Mouse (Mus musculus) liver, embryonic 14.5 days (tissue): ENCODE measurements at regions not wholly inside any gene's neighbourhood (a gene's known extent, or its start where the extent isn't known, plus 50 kb on each side); places are given as distances from the start of the nearest gene placed in this dataset.

ENCODE experiments used
- ATAC-seq: fragments of 200-750 bp; cut with Nextera tagmentation; 2 replicates; pipeline ENCODE4 v1.8.0; 2017; ENCODE audit warnings: moderate number of reproducible peaks, mild to moderate bottlenecking, moderate library complexity; ENCODE audit not compliant: insufficient read depth
- DNase-seq, 3 experiments: peaks; one replicate each; pipeline ENCODE4 v3.0.0-alpha.2; 2012 to 2013; ENCODE audit warnings: low read depth in 3 of 3, low spot score in 3 of 3
- H3K27ac ChIP-seq: fragments of 300-500 bp; sonication (generic); 2 replicates; pipeline ENCODE4 v1.5.1; 2014; ENCODE audit warnings: moderate library complexity, mild to moderate bottlenecking, control low read depth, inconsistent platforms
- H3K27me3 ChIP-seq: fragments of 300-500 bp; sonication (generic); 2 replicates; pipeline ENCODE4 v1.6.1; 2014; ENCODE audit warnings: mild to moderate bottlenecking, low read length, moderate library complexity; ENCODE audit not compliant: control insufficient read depth, insufficient read depth
- H3K36me3 ChIP-seq: fragments of 300-500 bp; sonication (generic); replicated peaks from 2 replicates; pipeline ENCODE4 v1.6.1; 2014; ENCODE audit warnings: low read depth; ENCODE audit not compliant: control insufficient read depth, insufficient read depth
- H3K4me1 ChIP-seq, 2 experiments: fragments of 200-500 bp in 1 of 2; fragments of 300-500 bp in 1 of 2; sonication (generic) in 1 of 2; replicated peaks; 2 replicates each; pipeline ENCODE4 v1.6.1; 2012 to 2014; ENCODE audit warnings: antibody characterized with exemption in 1 of 2, inconsistent platforms in 1 of 2, low read length in 1 of 2; ENCODE audit not compliant: control insufficient read depth in 2 of 2, insufficient read depth in 2 of 2
- H3K4me2 ChIP-seq: fragments of 300-500 bp; sonication (generic); 2 replicates; pipeline ENCODE4 v1.6.1; 2014; ENCODE audit warnings: low read depth, mild to moderate bottlenecking, control low read depth, moderate library complexity
- H3K4me3 ChIP-seq, 2 experiments: fragments of 200-500 bp in 1 of 2; fragments of 300-500 bp in 1 of 2; sonication (generic) in 1 of 2; 2 replicates each; pipeline ENCODE4 v1.5.1; 2012 to 2014; ENCODE audit warnings: low read depth in 2 of 2, low read length in 2 of 2, mild to moderate bottlenecking in 2 of 2, control low read depth in 1 of 2, inconsistent platforms in 1 of 2, moderate library complexity in 1 of 2; ENCODE audit not compliant: insufficient read depth in 1 of 2
- H3K9ac ChIP-seq: fragments of 300-500 bp; sonication (generic); replicated peaks from 2 replicates; pipeline ENCODE4 v1.6.1; 2014; ENCODE audit warnings: mild to moderate bottlenecking, control low read depth, moderate library complexity
- H3K9me3 ChIP-seq: fragments of 300-500 bp; sonication (generic); 2 replicates; pipeline ENCODE4 v1.6.1; 2016; ENCODE audit warnings: low read length, mixed read lengths; ENCODE audit not compliant: control insufficient read depth
- CTCF ChIP-seq: IDR thresholded peaks from 2 replicates; pipeline ENCODE4 v1.5.1; 2016; ENCODE audit warnings: antibody characterized with exemption, low read depth, control low read depth
- EP300 ChIP-seq: IDR thresholded peaks from 2 replicates; pipeline ENCODE4 v1.6.1; 2016; ENCODE audit warnings: antibody characterized with exemption, low read depth
- WGBS: fragments of 180-500 bp; shearing (Covaris S2); extraction: QIAGEN DNeasy Blood & Tissue Kit; methylation state at CpG from one replicate; pipeline ENCODE4 v1.1.7; 2014; ENCODE audit not compliant: insufficient replicate concordance; 5-methylcytosine and 5-hydroxymethylcytosine counted together

DNA sequence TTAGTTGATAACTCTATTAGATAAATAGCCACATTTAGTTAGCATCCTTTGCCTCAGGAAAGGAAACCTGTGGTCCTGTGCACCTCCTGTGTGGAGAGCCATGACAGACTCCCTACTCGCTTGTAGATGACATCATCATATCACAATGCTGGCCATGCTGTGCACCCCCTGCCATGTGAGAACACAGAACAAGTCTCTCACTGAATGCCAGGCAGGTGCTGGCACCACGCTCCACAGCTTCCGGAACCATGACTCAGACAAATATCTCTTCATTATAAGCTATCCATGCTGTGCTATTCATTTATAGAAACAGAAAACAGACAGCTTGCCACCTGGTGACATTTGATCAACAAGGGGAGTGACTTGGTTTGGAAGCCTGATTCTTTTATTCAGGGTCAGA is 349.1 kb upstream of the Tmc3 start:
- H3K36me3 ChIP-seq, result no peaks in the 10 kb centered on the region
- no peaks in the 10 kb centered on the region for H3K4me1 ChIP-seq
- TF ChIP-seq EP300 (no peak), CTCF (no peak)
- 73% methylated on average over 3 of the region's 3 CpGs for WGBS
- H3K27me3 ChIP-seq, result no peaks in the 10 kb centered on the region
- no peak overlapping the region for H3K9ac ChIP-seq
- H3K4me2 ChIP-seq, result no peak overlapping the region
- ATAC-seq, result no peak
- no peak for DNase-seq
- H3K4me3 ChIP-seq, result no peak overlapping the region
- H3K27ac ChIP-seq, result no peak overlapping the region
- no peaks in the 10 kb centered on the region for H3K9me3 ChIP-seq

DNA sequence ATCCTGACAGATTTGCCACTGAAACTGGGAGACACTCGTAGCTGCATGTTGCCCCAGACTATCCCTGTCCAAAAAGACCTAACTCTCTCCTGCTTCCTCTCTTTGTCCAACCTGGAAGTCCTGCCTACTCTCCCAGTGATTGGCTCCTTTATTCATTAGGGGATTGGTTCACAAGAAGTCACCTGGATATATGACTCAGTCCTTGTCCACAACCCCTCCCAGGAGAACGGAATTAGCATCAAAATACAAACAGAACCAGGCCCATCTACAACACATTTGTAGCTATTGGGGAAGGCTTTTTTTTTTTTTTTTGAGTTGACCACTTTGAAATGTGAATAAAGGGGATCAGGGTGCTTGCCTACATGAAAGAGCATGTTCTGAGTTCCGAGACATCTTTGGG is 347.4 kb upstream of the Tmc3 start:
- Histone ChIP-seq H3K27ac (no peak overlapping the region), H3K36me3 (no peaks in the 10 kb centered on the region), H3K4me2 (no peak overlapping the region), H3K4me3 (no peak overlapping the region), H3K27me3 (no peaks in the 10 kb centered on the region), H3K4me1 (no peaks in the 10 kb centered on the region), H3K9ac (no peak overlapping the region), H3K9me3 (no peaks in the 10 kb centered on the region)
- WGBS, result 48% methylated on average over 3 of the region's 3 CpGs
- DNase-seq (no peak), ATAC-seq (no peak)
- no peak for TF ChIP-seq CTCF
- no peak for TF ChIP-seq EP300

GRCm38 (mm10) chr7:83238091-83238490 is 346.6 kb upstream of the Tmc3 start:
- H3K4me2 ChIP-seq, result no peak overlapping the region
- H3K36me3 ChIP-seq, result no peaks in the 10 kb centered on the region
- H3K27ac ChIP-seq, result no peak overlapping the region
- H3K9me3 ChIP-seq, result no peaks in the 10 kb centered on the region
- no peaks in the 10 kb centered on the region for H3K27me3 ChIP-seq
- ATAC-seq (no peak), DNase-seq (no peak)
- no peaks in the 10 kb centered on the region for H3K4me1 ChIP-seq
- no peak overlapping the region for H3K4me3 ChIP-seq
- no peak overlapping the region for H3K9ac ChIP-seq
- TF ChIP-seq CTCF, result no peak
- TF ChIP-seq EP300, result no peak

- TF ChIP-seq EP300 (no peak), CTCF (no peak)
- DNase-seq, result no peak
These were observed 342.5 kb upstream of the Tmc3 start for GRCm38 (mm10) chr7:83242233-83242632.

GRCm38 (mm10) chr7:83245867-83246266 is 338.9 kb upstream of the Tmc3 start:
- H3K36me3 ChIP-seq, result no peaks in the 10 kb centered on the region
- TF ChIP-seq CTCF (no peak), EP300 (no peak)
- DNase-seq (no peak), ATAC-seq (no peak)
- no peaks in the 10 kb centered on the region for H3K9me3 ChIP-seq
- H3K27ac ChIP-seq, result no peak overlapping the region
- H3K27me3 ChIP-seq, result no peaks in the 10 kb centered on the region
- WGBS, result 45% methylated on average over 2 of the region's 2 CpGs
- no peak overlapping the region for H3K9ac ChIP-seq
- H3K4me2 ChIP-seq, result no peak overlapping the region
- H3K4me1 ChIP-seq, result no peaks in the 10 kb centered on the region
- no peak overlapping the region for H3K4me3 ChIP-seq

More at GRCm38 (mm10) chr7:83242233-83242632, 342.5 kb upstream of the Tmc3 start:
- Histone ChIP-seq H3K27ac (no peak overlapping the region), H3K36me3 (no peaks in the 10 kb centered on the region), H3K4me2 (no peak overlapping the region), H3K9ac (no peak overlapping the region), H3K4me3 (no peak overlapping the region), H3K9me3 (no peaks in the 10 kb centered on the region), H3K27me3 (no peaks in the 10 kb centered on the region), H3K4me1 (no peaks in the 10 kb centered on the region)
- no peak for ATAC-seq
- 49% methylated on average over 3 of the region's 3 CpGs for WGBS
